Mouse (Mus musculus) myocyte (in vitro differentiated cells): ENCODE data around the gene Zfhx3.

Experiments
- CEBPB ChIP-seq: IDR thresholded peaks from 2 replicates; pipeline ENCODE4 v1.6.1; 2011; ENCODE audit warnings: mild to moderate bottlenecking, moderate library complexity; ENCODE audit not compliant: poor library complexity, insufficient read depth, severe bottlenecking
- E2F4 ChIP-seq: IDR thresholded peaks from one replicate; pipeline ENCODE4 v1.6.1; 2011; ENCODE audit warnings: mild to moderate bottlenecking, control low read depth, moderate library complexity; ENCODE audit not compliant: insufficient read depth
- MAX ChIP-seq: IDR thresholded peaks from one replicate; pipeline ENCODE4 v1.6.1; 2011; ENCODE audit warnings: low read depth, mild to moderate bottlenecking, control low read depth
- MYOD1 ChIP-seq, 3 experiments: IDR thresholded peaks; one replicate each; pipeline ENCODE4 v1.6.1; 2011; ENCODE audit warnings: control low read depth in 2 of 3, low read depth in 2 of 3, mild to moderate bottlenecking in 2 of 3, moderate library complexity in 1 of 3; ENCODE audit not compliant: insufficient read length in 2 of 3, control insufficient read depth in 1 of 3
- MYOG ChIP-seq, 3 experiments: IDR thresholded peaks; one replicate each; pipeline ENCODE4 v1.6.1; 2011; ENCODE audit warnings: control low read depth in 2 of 3, low read depth in 2 of 3, mild to moderate bottlenecking in 2 of 3; ENCODE audit not compliant: insufficient read length in 2 of 3, control insufficient read depth in 1 of 3, insufficient read depth in 1 of 3
- POLR2A ChIP-seq: IDR thresholded peaks from one replicate; pipeline ENCODE4 v1.6.1; 2011; ENCODE audit warnings: low read depth, mild to moderate bottlenecking, control low read depth, moderate library complexity; ENCODE audit not compliant: insufficient read length
- POLR2AphosphoS2 ChIP-seq: IDR thresholded peaks from one replicate; pipeline ENCODE4 v1.6.1; 2011; ENCODE audit warnings: low read depth, control low read depth; ENCODE audit not compliant: insufficient read length
- REST ChIP-seq: IDR thresholded peaks from one replicate; pipeline ENCODE4 v1.6.1; 2011; ENCODE audit warnings: mild to moderate bottlenecking, control low read depth, moderate library complexity; ENCODE audit not compliant: insufficient read depth, insufficient read length
- SRF ChIP-seq: IDR thresholded peaks from one replicate; pipeline ENCODE4 v1.6.1; 2011; ENCODE audit warnings: low read depth; ENCODE audit not compliant: control insufficient read depth, insufficient read length
- TCF12 ChIP-seq: IDR thresholded peaks from one replicate; pipeline ENCODE4 v1.6.1; 2011; ENCODE audit warnings: mild to moderate bottlenecking, control low read depth; ENCODE audit not compliant: poor library complexity, insufficient read depth, severe bottlenecking
- TCF3 ChIP-seq: IDR thresholded peaks from one replicate; pipeline ENCODE4 v1.6.1; 2011; ENCODE audit warnings: low read depth, control low read depth; ENCODE audit not compliant: insufficient read length
- USF1 ChIP-seq: IDR thresholded peaks from one replicate; pipeline ENCODE4 v1.6.1; 2011; ENCODE audit warnings: low read depth, mild to moderate bottlenecking, control low read depth, moderate library complexity

DNA sequence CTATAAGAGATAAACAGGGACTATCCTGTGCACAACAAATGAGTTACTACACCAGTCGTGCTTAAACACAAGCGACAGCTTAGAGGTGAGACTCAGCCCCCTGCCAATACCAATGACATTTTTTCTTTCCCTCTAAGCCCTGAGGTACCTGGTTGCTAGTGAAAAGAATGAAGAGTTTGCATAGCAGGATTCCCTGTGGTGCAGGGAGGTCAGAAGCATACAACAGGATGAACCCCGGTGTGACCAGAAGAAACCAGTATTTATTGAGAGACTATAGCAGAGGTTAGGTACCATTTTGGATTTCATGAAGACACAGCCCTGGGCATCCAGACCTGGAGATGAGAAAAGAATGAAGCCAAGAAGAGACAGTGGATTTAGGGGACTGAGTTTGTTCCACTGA is 498.0 kb downstream of the Zfhx3 start:
- TF ChIP-seq POLR2AphosphoS2 = no peak
- no peak for TF ChIP-seq POLR2A
- TF ChIP-seq TCF12 = no peak
- TF ChIP-seq E2F4 = no peak
- TF ChIP-seq CEBPB = no peak
- TF ChIP-seq MAX = no peak
- no peak for TF ChIP-seq SRF
- no peak for TF ChIP-seq USF1
- no peak for TF ChIP-seq TCF3
- no peak for TF ChIP-seq MYOD1 (IDR thresholded peaks at IDR 0.05; ENCODE audit: control insufficient read depth in 1 of 3, insufficient read length in 2 of 3, low read depth in 2 of 3)
- no peak for TF ChIP-seq REST
- no peak for TF ChIP-seq MYOG (IDR thresholded peaks at IDR 0.05; ENCODE audit: control insufficient read depth in 1 of 3, insufficient read depth in 1 of 3, insufficient read length in 2 of 3, low read depth in 2 of 3)
